Mouse (Mus musculus) spleen, adult 2 months (tissue): Measurements from ENCODE around the gene Rptor.

Source experiments
- CTCF ChIP-seq: fragments of 200-500 bp; IDR thresholded peaks from 2 replicates; pipeline ENCODE4 v1.5.1; 2011; ENCODE audit warnings: mild to moderate bottlenecking, inconsistent platforms; ENCODE audit not compliant: insufficient read depth, insufficient read length, insufficient replicate concordance; ENCODE audit errors: extremely low read depth
- POLR2A ChIP-seq: fragments of 200-500 bp; IDR thresholded peaks from 2 replicates; pipeline ENCODE4 v1.6.1; 2011; ENCODE audit warnings: low read depth, low read length, inconsistent platforms

DNA sequence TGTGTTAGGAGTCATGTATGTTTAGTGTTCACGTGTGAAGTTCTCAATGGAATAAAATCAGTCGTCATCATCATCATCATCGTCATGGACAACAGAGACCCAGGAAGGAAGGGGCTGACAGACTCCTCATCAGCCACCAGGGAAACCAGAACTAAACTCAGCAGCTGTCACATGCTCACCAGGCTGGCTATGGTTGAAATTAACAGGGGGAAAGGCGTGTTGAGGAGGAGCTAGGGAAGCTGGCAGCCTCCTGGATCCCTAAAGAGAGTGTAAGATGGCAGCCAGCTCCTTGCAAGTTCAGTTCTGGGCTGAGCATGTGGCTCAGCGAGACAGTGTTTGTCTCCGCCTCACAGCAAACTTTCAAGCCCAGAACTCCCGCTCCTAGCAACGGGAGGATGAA, 332.1 kb downstream of the Rptor start:
- no peak for TF ChIP-seq CTCF
- TF ChIP-seq POLR2A: no peak
